Mouse (Mus musculus): ENCODE measurements around the gene Kcnd3. TPM values are rescaled to one million over a fixed set of nuclear protein-coding genes. Genes with fewer than 3 reads are reported as not detected.

Gene Kcnd3
- polyA plus RNA-seq, 1 experiment: not detected

DNA sequence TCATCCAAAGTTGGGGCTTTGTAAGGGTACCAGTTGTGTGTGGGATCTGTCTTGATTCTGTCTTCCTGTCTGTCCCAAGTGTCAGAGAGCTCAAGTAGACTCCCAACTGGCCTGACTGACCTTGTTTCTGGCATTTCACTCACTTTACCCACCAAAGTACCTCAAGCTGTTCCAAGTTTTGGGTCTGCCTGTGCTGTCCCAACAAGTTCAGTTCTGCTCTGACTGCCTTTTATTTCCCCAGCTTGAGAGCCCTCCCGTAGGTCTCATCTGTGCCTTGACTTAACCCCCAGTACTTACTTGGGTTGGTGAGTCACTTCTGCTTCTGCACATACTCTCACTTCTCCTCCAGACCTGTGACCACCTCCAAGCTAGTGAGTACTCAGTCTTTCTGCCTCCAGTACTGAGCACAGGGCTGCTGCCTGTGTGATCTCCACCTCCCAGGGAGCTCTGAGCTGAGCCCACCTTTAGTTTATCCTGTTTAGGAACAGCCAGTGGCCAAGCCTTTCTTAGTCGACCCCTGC is 269.6 kb downstream of the Kcnd3 start:
- peaks cover 66% of the 10 kb centered on the region for H3K4me1 ChIP-seq
- H3K4me3 ChIP-seq (replicated peaks): no peak overlapping the region
- H3K36me3 ChIP-seq (replicated peaks; ENCODE audit: low read length): peaks cover 63% of the 10 kb centered on the region
- no peaks in the 10 kb centered on the region for H3K9me3 ChIP-seq
- H3K27me3 ChIP-seq (replicated peaks): no peaks in the 10 kb centered on the region
- no peak for TF ChIP-seq GATA1 (IDR thresholded peaks at IDR 0.05; ENCODE audit: borderline replicate concordance, low read length)

DNA sequence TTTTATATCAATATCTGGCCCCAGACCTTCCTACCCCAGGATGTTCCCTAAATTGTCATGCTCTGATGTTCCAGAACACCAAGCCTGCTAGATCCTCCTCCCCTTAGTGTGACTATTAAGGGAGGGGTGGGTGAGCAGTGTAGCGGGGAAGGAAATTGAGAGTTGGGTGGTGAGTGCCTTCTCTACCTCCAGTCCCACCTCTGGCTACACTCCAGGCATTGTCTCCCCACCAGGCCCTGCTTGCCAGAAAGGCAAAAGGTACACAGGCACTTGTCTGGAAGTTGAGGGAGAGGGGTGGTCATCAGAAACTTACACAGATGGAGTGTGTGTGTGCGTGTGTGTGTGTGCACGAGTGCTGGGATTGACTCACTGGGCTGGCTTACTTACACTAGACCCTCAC is 270.4 kb downstream of the Kcnd3 start:
- Histone ChIP-seq H3K27me3 (replicated peaks) (no peaks in the 10 kb centered on the region), H3K36me3 (replicated peaks; ENCODE audit: low read length) (peaks cover 63% of the 10 kb centered on the region), H3K9me3 (no peaks in the 10 kb centered on the region), H3K4me1 (peaks cover 66% of the 10 kb centered on the region), H3K4me3 (replicated peaks) (no peak overlapping the region)
- TF ChIP-seq FLI1 (IDR thresholded peaks at IDR 0.05; ENCODE audit: low read length) (no peak), GATA1 (IDR thresholded peaks at IDR 0.05; ENCODE audit: borderline replicate concordance, low read length) (no peak)

Other genes with a start within 250 kb of the Kcnd3 start
- gene Ddx20, start 235.2 kb downstream of the Kcnd3 start, polyA plus RNA-seq (2012; ENCODE audit: insufficient read depth, low replicate concordance): 2.9 TPM in 1 of 2 replicates, not detected in the other

All from megakaryocyte, embryonic 14.5 days (primary cell).